Mouse (Mus musculus): ENCODE measurements around the gene Rps28.

The Rps28 gene

GRCm38 (mm10) chr17:33811142-33811516 is 13.2 kb downstream of the Rps28 start:
- DNase-seq: no peak

DNA sequence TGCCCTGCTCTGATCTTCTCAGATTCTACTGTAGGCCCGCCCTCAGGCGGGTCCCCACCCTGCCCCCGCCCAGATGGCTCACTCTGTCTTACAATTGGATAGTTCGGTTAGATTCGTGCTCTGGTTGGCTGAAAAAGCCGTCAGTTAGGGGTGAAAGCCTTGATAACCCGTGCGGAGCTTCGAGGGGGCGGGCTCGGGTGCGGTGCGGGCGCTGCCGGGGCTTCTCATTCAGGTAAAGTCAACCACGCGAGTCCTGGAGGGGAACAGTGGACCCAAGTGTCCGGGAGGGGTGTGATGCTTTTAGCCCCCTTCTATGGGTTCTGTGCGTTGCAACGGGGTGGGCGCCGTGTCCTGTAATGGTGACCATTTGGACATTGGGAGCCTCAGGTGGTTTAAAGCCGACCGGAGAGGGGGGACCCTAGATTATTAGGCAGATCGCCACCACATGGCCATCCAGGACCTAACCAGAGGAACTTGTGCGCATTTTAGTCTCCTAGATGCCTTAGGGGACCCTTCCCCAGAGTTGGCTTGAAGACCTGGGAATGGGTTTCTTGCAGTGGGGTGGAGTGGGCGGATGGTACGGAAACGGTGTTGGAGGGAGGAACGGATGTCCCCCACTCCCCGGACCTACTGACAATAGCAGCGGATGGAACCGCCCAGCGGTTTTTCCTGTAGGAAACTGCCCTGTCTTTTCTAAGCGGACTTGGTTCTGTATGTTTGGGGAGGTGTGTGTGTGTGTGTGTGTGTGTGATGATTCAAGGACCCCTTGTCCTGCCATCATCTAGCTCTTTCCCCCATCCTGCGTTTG is 13.8 kb downstream of the Rps28 start, which contains the start of gene Kank3:
Gene Kank3 (plus strand): TSS at position 186 of the 808 bp plus-strand sequence.
- peak; percentile 84 to 89 for DNase-seq

DNA sequence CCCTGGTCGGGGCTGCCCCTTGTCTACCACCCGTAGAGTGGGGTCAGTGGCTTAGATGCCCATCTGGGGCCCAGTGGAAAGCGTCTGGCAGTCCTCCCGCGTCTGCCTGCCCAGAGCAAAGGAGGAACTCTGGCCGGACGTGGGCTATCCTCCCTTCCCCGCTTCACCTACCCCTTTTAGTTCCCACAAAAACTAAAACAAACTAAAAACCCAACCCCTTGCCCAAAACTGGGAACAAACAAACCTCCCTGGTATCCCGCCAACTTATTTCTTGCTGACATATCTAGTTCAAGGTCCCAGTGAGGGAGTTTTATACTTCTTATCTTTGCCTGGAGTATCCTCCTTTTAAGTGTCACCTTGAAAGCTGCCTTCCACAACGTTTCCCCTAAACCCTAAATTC is 16.2 kb downstream of the Rps28 start:
- no peak for DNase-seq

- DNase-seq: no peak
Measured at GRCm38 (mm10) chr17:33807181-33807888, 17.0 kb downstream of the Rps28 start.

- DNase-seq: no peak
Measured at GRCm38 (mm10) chr17:33804745-33805144, 19.6 kb downstream of the Rps28 start.

- no peak for DNase-seq
Measured at GRCm38 (mm10) chr17:33804205-33804604, 20.2 kb downstream of the Rps28 start.

- DNase-seq: no peak
Measured at GRCm38 (mm10) chr17:33802221-33802620, 22.1 kb downstream of the Rps28 start.

GRCm38 (mm10) chr17:33799277-33799676 is 25.1 kb downstream of the Rps28 start:
- no peak for DNase-seq

DNA sequence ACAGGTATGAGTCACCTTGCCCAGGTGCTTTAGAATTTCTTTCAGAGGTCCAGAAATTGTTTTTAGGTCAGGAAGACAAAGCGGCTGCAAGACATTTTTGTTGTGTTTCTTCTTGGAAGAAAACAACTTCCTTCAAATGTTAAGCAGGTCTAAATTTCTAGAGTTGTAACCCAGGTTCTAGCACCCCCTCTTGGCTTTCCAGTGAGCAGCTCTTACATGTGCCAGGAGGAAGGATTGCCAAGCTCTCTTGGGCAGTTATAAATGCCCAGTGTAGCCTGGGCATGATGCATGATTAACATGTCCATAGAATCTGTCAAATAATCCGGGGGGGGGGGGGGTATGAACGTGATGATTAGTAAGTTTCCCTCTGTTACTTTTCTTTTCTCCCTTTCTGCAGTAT is 26.1 kb downstream of the Rps28 start:
- no peak for DNase-seq

DNA sequence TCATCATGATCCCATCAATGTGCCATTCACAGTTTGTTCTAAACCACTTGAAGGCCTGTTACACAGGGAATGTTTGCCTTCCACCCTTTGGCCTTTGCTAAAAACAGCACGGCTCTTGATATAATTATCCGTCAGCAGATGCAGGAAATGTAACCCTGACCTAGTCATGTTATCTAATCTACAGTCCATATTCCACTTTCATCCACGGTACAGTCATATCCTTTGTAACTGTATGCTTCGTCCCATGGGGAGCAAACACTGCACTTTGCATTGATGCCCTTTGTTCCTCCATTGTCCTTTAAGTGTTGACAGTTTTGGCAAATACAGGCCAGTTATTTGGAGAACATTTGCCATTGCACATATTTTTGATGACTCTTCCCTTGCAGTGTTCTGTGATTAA is 35.6 kb downstream of the Rps28 start:
- no peak for DNase-seq

- DNase-seq: no peak
Measured at GRCm38 (mm10) chr17:33786375-33786774, 38.0 kb downstream of the Rps28 start.

GRCm38 (mm10) chr17:33784939-33785338 is 39.4 kb downstream of the Rps28 start:
- no peak for DNase-seq

DNA sequence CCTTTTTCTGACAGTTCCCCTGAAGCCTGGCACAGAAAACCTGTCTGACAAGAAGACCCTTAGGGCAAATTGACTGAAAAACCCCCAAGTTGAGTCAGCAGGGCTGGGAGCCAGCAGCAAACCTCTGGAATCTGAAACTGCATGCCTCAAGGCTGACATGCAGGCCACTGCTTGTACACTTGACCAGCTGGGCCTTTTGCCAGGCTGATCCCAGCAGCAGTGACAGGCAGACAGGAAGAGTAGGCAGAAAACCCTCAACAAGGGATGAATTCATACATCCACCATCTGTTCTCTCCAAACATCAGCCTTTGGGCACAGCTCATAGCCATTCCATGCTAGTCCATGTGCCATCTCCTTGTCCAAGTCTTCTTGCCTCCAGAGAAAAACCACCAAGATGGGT is 41.0 kb downstream of the Rps28 start:
- DNase-seq: peak in 1 of 2 experiments; percentile 6

GRCm38 (mm10) chr17:33782067-33782466 is 42.3 kb downstream of the Rps28 start:
- DNase-seq: no peak

- peak in 1 of 2 experiments; percentile 37 for DNase-seq
Measured at GRCm38 (mm10) chr17:33781124-33781977, 43.0 kb downstream of the Rps28 start, which contains the start of gene Angptl4. Gene Angptl4, minus strand, starts transcription at chr17:33781830.

GRCm38 (mm10) chr17:33780431-33780830 is 43.9 kb downstream of the Rps28 start:
- no peak for DNase-seq

GRCm38 (mm10) chr17:33779967-33780295 is 44.4 kb downstream of the Rps28 start:
- DNase-seq: no peak

- peak; percentile 33 to 49 for DNase-seq
Measured at GRCm38 (mm10) chr17:33779271-33779966, 44.9 kb downstream of the Rps28 start.

GRCm38 (mm10) chr17:33775287-33775686 is 49.1 kb downstream of the Rps28 start:
- no peak for DNase-seq

DNA sequence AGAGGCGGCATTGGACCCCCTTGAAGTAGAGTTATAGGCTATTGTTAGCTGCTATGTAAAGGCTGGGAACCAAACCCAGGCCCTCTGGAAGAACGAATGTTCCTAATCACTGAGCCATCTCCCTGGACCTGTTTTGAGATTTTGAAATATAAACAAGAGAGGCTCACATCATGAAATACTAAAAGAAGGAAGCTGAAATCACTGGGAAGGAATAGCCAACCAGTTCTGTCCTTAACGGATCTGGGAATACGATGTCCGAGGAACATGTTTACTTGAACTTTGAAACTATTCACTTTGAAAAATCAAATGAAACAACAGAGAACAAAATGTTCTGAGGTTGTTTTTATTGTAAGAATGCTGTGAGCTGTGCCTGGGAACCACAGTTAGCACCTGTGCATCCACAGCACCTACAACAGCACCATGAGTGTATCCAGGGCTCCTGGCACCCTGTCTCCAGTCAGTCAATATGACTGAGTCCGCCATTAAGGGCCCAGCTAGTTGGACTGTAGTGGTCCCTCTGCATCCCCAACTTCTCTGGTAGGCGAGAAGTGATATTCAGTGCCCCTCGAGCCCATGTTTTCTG is 49.7 kb downstream of the Rps28 start:
- no peak for DNase-seq

- no peak for DNase-seq
Measured at GRCm38 (mm10) chr17:33773871-33774572, 50.3 kb downstream of the Rps28 start.

- no peak for DNase-seq
Measured at GRCm38 (mm10) chr17:33773426-33773825, 50.9 kb downstream of the Rps28 start.
